Mouse (Mus musculus): ENCODE measurements around the gene Nbea.

GRCm38 (mm10) chr3:55750445-55751065 lies 432.9 kb downstream of the Nbea start:
- no peak for TF ChIP-seq USF1 (IDR thresholded peaks at IDR 0.05; ENCODE audit: low read depth)
- no peak for TF ChIP-seq POLR2A (IDR thresholded peaks at IDR 0.05; ENCODE audit: insufficient read length, low read depth)
- no peak for TF ChIP-seq E2F4 (IDR thresholded peaks at IDR 0.05; ENCODE audit: insufficient read depth)
- TF ChIP-seq POLR2AphosphoS2 (IDR thresholded peaks at IDR 0.05; ENCODE audit: insufficient read length, low read depth): no peak
- no peak for TF ChIP-seq MAX (IDR thresholded peaks at IDR 0.05; ENCODE audit: low read depth)
- TF ChIP-seq TCF12 (IDR thresholded peaks at IDR 0.05; ENCODE audit: insufficient read depth, poor library complexity, severe bottlenecking): no peak
- no peak for TF ChIP-seq REST (IDR thresholded peaks at IDR 0.05; ENCODE audit: insufficient read depth, insufficient read length)
- no peak for TF ChIP-seq MYOD1 (IDR thresholded peaks at IDR 0.05; ENCODE audit: control insufficient read depth in 1 of 3, insufficient read length in 2 of 3, low read depth in 2 of 3)
- no peak for TF ChIP-seq SRF (IDR thresholded peaks at IDR 0.05; ENCODE audit: control insufficient read depth, insufficient read length, low read depth)
- no peak for TF ChIP-seq MYOG (IDR thresholded peaks at IDR 0.05; ENCODE audit: control insufficient read depth in 1 of 3, insufficient read depth in 1 of 3, insufficient read length in 2 of 3, low read depth in 2 of 3)
- no peak for TF ChIP-seq TCF3 (IDR thresholded peaks at IDR 0.05; ENCODE audit: insufficient read length, low read depth)

Data from myocyte (in vitro differentiated cells).